Mouse (Mus musculus): ENCODE results near the gene Syt2. TPM values are rescaled to one million over a fixed set of nuclear protein-coding genes. Genes with fewer than 3 reads are reported as not detected.

The Syt2 gene
- polyA plus RNA-seq, 1 experiment from 2014 or later = 0.48 TPM

DNA sequence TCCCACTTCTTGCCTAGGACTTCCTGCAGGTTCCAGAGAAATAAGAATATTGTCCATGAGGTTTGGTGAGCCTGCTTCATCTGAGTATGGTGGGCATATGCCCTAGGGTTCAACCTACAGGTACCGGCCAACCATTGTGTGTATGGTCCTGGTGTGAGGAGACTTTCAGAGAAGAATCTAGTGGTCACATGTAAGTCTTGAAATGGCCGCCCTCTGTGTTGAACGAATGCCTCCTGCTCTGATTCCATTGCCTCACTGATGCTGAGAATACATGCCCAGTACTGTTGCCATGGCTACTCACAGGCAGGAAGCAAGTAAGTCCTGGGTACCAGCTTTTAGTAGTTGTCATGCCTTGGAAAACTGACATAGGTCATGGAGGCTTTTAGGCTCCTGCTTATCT lies 10.2 kb upstream of the Syt2 start:
- Histone ChIP-seq H3K9ac (ENCODE audit: low read depth, low read length) (no peak overlapping the region), H3K4me3 (ENCODE audit: low read depth, low read length) (no peak overlapping the region), H3K4me1 (replicated peaks; ENCODE audit: control insufficient read depth, insufficient read depth, low read length) (0 out of 2 replicates have a peak, but pooled peaks cover 4% of the 10 kb centered on the region), H3K27ac (ENCODE audit: low read depth, low read length) (no peak overlapping the region), H3K27me3 (replicated peaks; ENCODE audit: control insufficient read depth, insufficient read depth, low read length) (no peaks in the 10 kb centered on the region), H3K36me3 (ENCODE audit: control insufficient read depth, insufficient read depth) (peaks cover 17% of the 10 kb centered on the region), H3K9me3 (ENCODE audit: control insufficient read depth) (no peaks in the 10 kb centered on the region), H3K4me2 (replicated peaks; ENCODE audit: low read depth) (no peak overlapping the region)
- TF ChIP-seq CTCF (IDR thresholded peaks at IDR 0.05; ENCODE audit: low read depth) = no peak
- no peak for ATAC-seq
- 82% methylated on average over 3 of the region's 3 CpGs for WGBS

DNA sequence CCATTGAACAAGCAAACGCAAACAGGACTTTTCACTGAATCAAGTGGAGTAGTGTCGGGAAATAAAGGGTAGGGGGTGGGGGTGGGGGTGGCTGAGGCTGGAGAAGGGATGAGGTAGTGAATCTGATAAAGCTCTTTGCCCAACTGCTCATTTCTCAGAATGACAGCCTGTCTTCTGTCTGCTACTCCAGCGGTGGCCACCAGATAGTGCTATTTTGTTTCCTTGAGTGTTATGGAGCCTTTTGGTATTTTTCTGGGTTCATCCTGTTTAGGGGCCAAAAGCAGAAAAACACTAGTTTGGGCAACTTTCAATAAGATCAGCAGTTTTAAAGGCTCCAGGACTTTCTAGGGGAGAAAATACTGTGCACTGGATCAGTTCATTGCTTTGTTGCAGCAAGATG lies 9.8 kb upstream of the Syt2 start:
- H3K9me3 ChIP-seq (ENCODE audit: control insufficient read depth) = no peaks in the 10 kb centered on the region
- H3K27ac ChIP-seq (ENCODE audit: low read depth, low read length) = no peak overlapping the region
- ATAC-seq = 0 out of 2 replicates have a peak, but pooled peaks have one; percentile 15
- peak; percentile 69 for TF ChIP-seq CTCF (IDR thresholded peaks at IDR 0.05; ENCODE audit: low read depth)
- H3K4me1 ChIP-seq (replicated peaks; ENCODE audit: control insufficient read depth, insufficient read depth, low read length) = 0 out of 2 replicates have a peak, but pooled peaks cover 4% of the 10 kb centered on the region
- H3K4me2 ChIP-seq (replicated peaks; ENCODE audit: low read depth) = no peak overlapping the region
- 6% methylated on average over 3 of the region's 3 CpGs for WGBS
- H3K9ac ChIP-seq (ENCODE audit: low read depth, low read length) = no peak overlapping the region
- no peaks in the 10 kb centered on the region for H3K27me3 ChIP-seq (replicated peaks; ENCODE audit: control insufficient read depth, insufficient read depth, low read length)
- H3K36me3 ChIP-seq (ENCODE audit: control insufficient read depth, insufficient read depth) = 0 out of 2 replicates have a peak, but pooled peaks cover 12% of the 10 kb centered on the region
- no peak overlapping the region for H3K4me3 ChIP-seq (ENCODE audit: low read depth, low read length)

GRCm38 (mm10) chr1:134638041-134638440 lies 8.4 kb upstream of the Syt2 start:
- Histone ChIP-seq H3K4me3 (ENCODE audit: low read depth, low read length) (no peak overlapping the region), H3K36me3 (ENCODE audit: control insufficient read depth, insufficient read depth) (0 out of 2 replicates have a peak, but pooled peaks cover under 1% of the 10 kb centered on the region), H3K9me3 (ENCODE audit: control insufficient read depth) (no peaks in the 10 kb centered on the region), H3K4me1 (replicated peaks; ENCODE audit: control insufficient read depth, insufficient read depth, low read length) (0 out of 2 replicates have a peak, but pooled peaks cover 4% of the 10 kb centered on the region), H3K4me2 (replicated peaks; ENCODE audit: low read depth) (no peak overlapping the region), H3K27me3 (replicated peaks; ENCODE audit: control insufficient read depth, insufficient read depth, low read length) (peaks cover 2% of the 10 kb centered on the region; the same call in 1 of the 2 replicates), H3K9ac (ENCODE audit: low read depth, low read length) (no peak overlapping the region), H3K27ac (ENCODE audit: low read depth, low read length) (no peak overlapping the region)
- TF ChIP-seq CTCF (IDR thresholded peaks at IDR 0.05; ENCODE audit: low read depth) = no peak
- ATAC-seq = no peak
- 25% methylated on average over 3 of the region's 3 CpGs for whole genome bisulfite sequencing

DNA sequence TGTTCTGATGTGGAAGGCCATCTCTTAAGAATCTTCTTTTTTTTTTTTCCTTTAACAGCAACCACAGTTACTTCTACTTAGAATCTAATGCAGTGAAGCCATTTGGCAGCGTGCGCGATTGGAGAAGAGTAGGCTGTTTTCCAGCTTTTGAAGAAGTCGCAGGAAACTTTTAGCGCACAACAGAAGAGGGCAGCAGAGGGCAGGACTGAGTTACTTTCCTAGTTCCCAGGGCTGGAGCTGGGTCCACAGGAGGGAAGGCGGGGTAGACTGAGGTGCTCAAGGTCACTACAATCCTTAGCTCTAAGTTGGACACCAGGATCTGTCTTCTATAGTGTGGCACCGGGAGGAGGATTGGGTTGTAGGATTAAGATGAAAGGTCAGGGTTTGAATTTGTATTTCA lies 8.0 kb upstream of the Syt2 start:
- H3K27me3 ChIP-seq (replicated peaks; ENCODE audit: control insufficient read depth, insufficient read depth, low read length) = peaks cover 4% of the 10 kb centered on the region; the same call in 1 of the 2 replicates
- no peaks in the 10 kb centered on the region for H3K36me3 ChIP-seq (ENCODE audit: control insufficient read depth, insufficient read depth)
- 34% methylated on average over 7 of the region's 7 CpGs for WGBS
- no peak overlapping the region for H3K4me2 ChIP-seq (replicated peaks; ENCODE audit: low read depth)
- peak; percentile 73 for TF ChIP-seq CTCF (IDR thresholded peaks at IDR 0.05; ENCODE audit: low read depth)
- H3K4me1 ChIP-seq (replicated peaks; ENCODE audit: control insufficient read depth, insufficient read depth, low read length) = 0 out of 2 replicates have a peak, but pooled peaks cover 4% of the 10 kb centered on the region
- H3K4me3 ChIP-seq (ENCODE audit: low read depth, low read length) = no peak overlapping the region
- no peaks in the 10 kb centered on the region for H3K9me3 ChIP-seq (ENCODE audit: control insufficient read depth)
- H3K9ac ChIP-seq (ENCODE audit: low read depth, low read length) = no peak overlapping the region
- no peak for ATAC-seq
- H3K27ac ChIP-seq (ENCODE audit: low read depth, low read length) = no peak overlapping the region

GRCm38 (mm10) chr1:134639460-134639859 lies 7.0 kb upstream of the Syt2 start:
- no peak overlapping the region for H3K9ac ChIP-seq (ENCODE audit: low read depth, low read length)
- no peak overlapping the region for H3K4me2 ChIP-seq (replicated peaks; ENCODE audit: low read depth)
- no peak overlapping the region for H3K27ac ChIP-seq (ENCODE audit: low read depth, low read length)
- no peak for TF ChIP-seq CTCF (IDR thresholded peaks at IDR 0.05; ENCODE audit: low read depth)
- no peak overlapping the region for H3K4me3 ChIP-seq (ENCODE audit: low read depth, low read length)
- no peaks in the 10 kb centered on the region for H3K9me3 ChIP-seq (ENCODE audit: control insufficient read depth)
- WGBS = 71% methylated on average over 6 of the region's 6 CpGs
- 0 out of 2 replicates have a peak, but pooled peaks cover 2% of the 10 kb centered on the region for H3K4me1 ChIP-seq (replicated peaks; ENCODE audit: control insufficient read depth, insufficient read depth, low read length)
- H3K36me3 ChIP-seq (ENCODE audit: control insufficient read depth, insufficient read depth) = no peaks in the 10 kb centered on the region
- H3K27me3 ChIP-seq (replicated peaks; ENCODE audit: control insufficient read depth, insufficient read depth, low read length) = peaks cover 10% of the 10 kb centered on the region; the same call in 1 of the 2 replicates
- no peak for ATAC-seq

GRCm38 (mm10) chr1:134641507-134641906 lies 5.0 kb upstream of the Syt2 start:
- Histone ChIP-seq H3K36me3 (ENCODE audit: control insufficient read depth, insufficient read depth) (no peaks in the 10 kb centered on the region), H3K9me3 (ENCODE audit: control insufficient read depth) (no peaks in the 10 kb centered on the region)
- no peak for ATAC-seq

More at GRCm38 (mm10) chr1:134641507-134641906, 5.0 kb upstream of the Syt2 start:
- H3K4me3 ChIP-seq (ENCODE audit: low read depth, low read length) = no peak overlapping the region
- H3K4me2 ChIP-seq (replicated peaks; ENCODE audit: low read depth) = no peak overlapping the region
- no peak overlapping the region for H3K9ac ChIP-seq (ENCODE audit: low read depth, low read length)
- peak; percentile 46 for TF ChIP-seq CTCF (IDR thresholded peaks at IDR 0.05; ENCODE audit: low read depth)
- 37% methylated on average over 3 of the region's 3 CpGs for WGBS
- no peaks in the 10 kb centered on the region for H3K4me1 ChIP-seq (replicated peaks; ENCODE audit: control insufficient read depth, insufficient read depth, low read length)
- H3K27ac ChIP-seq (ENCODE audit: low read depth, low read length) = no peak overlapping the region
- H3K27me3 ChIP-seq (replicated peaks; ENCODE audit: control insufficient read depth, insufficient read depth, low read length) = peaks cover 20% of the 10 kb centered on the region

Measured in intestine, postnatal 0 days (tissue).